Mouse (Mus musculus) CH12.LX (cell line): Measurements from ENCODE around the gene Ly6g6e. TPM values are rescaled to one million over a fixed set of nuclear protein-coding genes. Genes with fewer than 3 reads are reported as not detected.

Source experiments
- DNase-seq: peaks from one replicate; pipeline ENCODE4 v3.0.0-alpha.2; 2013; ENCODE audit errors: extremely low read depth
- H3K27ac ChIP-seq: 2 replicates; pipeline ENCODE4 v1.5.1; 2012; ENCODE audit warnings: low read depth, mild to moderate bottlenecking, control low read depth, moderate library complexity; ENCODE audit not compliant: insufficient read depth
- H3K27me3 ChIP-seq: replicated peaks from 2 replicates; pipeline ENCODE3; 2012; ENCODE audit warnings: inconsistent platforms
- H3K36me3 ChIP-seq, 2 experiments: replicated peaks in 1 of 2; 2 replicates each; pipeline versions ENCODE3 to v1.6.1; 2012; ENCODE audit warnings: inconsistent platforms in 1 of 2, low read length in 1 of 2, mild to moderate bottlenecking in 1 of 2, mixed read lengths in 1 of 2, moderate library complexity in 1 of 2; ENCODE audit not compliant: control insufficient read depth in 1 of 2, insufficient read depth in 1 of 2
- H3K4me1 ChIP-seq, 2 experiments: 2 replicates each; pipeline ENCODE4 v1.6.1; 2012; ENCODE audit warnings: inconsistent platforms in 1 of 2, moderate library complexity in 1 of 2; ENCODE audit not compliant: insufficient read depth in 2 of 2, control insufficient read depth in 1 of 2
- H3K4me2 ChIP-seq: 2 replicates; pipeline ENCODE4 v1.6.1; 2012; ENCODE audit warnings: low read depth, mild to moderate bottlenecking, control low read depth; ENCODE audit not compliant: poor library complexity, insufficient read depth, severe bottlenecking
- H3K4me3 ChIP-seq, 3 experiments: fragments of 150-350 bp in 1 of 3; sonication (generic) in 1 of 3; replicated peaks in 1 of 3; 2 replicates each; pipeline versions ENCODE3 to v1.5.1; 2011 to 2012; ENCODE audit warnings: low read depth in 2 of 3, low read length in 2 of 3, mild to moderate bottlenecking in 2 of 3, moderate library complexity in 2 of 3, control low read depth in 1 of 3, improper control_type of control experiment in 1 of 3, inconsistent platforms in 1 of 3, mixed read lengths in 1 of 3; ENCODE audit not compliant: poor library complexity in 1 of 3
- H3K79me2 ChIP-seq: replicated peaks from 2 replicates; pipeline ENCODE4 v1.6.1; 2012; ENCODE audit warnings: mild to moderate bottlenecking, moderate library complexity; ENCODE audit not compliant: control insufficient read depth, poor library complexity, insufficient read depth, severe bottlenecking; ENCODE audit errors: extremely low read depth
- H3K9ac ChIP-seq: 2 replicates; pipeline ENCODE4 v1.6.1; 2012; ENCODE audit warnings: low read depth, mild to moderate bottlenecking, control low read depth, moderate library complexity; ENCODE audit not compliant: insufficient read depth
- H3K9me3 ChIP-seq: replicated peaks from 2 replicates; pipeline ENCODE3; 2012; ENCODE audit warnings: low read length, inconsistent platforms, mixed read lengths
- BHLHE40 ChIP-seq: IDR thresholded peaks from 2 replicates; pipeline ENCODE4 v1.6.1; 2011; ENCODE audit warnings: mild to moderate bottlenecking, low read depth, low read length, improper control_type of control experiment
- CHD1 ChIP-seq: IDR thresholded peaks from 2 replicates; pipeline ENCODE4 v1.6.1; 2012; ENCODE audit warnings: low read depth, low read length, improper control_type of control experiment, inconsistent platforms
- CHD2 ChIP-seq: IDR thresholded peaks from 2 replicates; pipeline ENCODE4 v1.6.1; 2011; ENCODE audit warnings: low read length, improper control_type of control experiment
- CTCF ChIP-seq, 2 experiments: IDR thresholded peaks in 1 of 2; conservative IDR thresholded peaks in 1 of 2; 2 replicates each; pipeline ENCODE4 v1.5.1; 2011 to 2012; ENCODE audit warnings: low read depth in 2 of 2, low read length in 2 of 2, improper control_type of control experiment in 1 of 2, inconsistent platforms in 1 of 2, mild to moderate bottlenecking in 1 of 2, moderate library complexity in 1 of 2
- E2F4 ChIP-seq: IDR thresholded peaks from 2 replicates; pipeline ENCODE4 v1.6.1; 2011; ENCODE audit warnings: low read depth, low read length, improper control_type of control experiment; ENCODE audit not compliant: insufficient replicate concordance
- EP300 ChIP-seq: IDR thresholded peaks from 2 replicates; pipeline ENCODE4 v1.6.1; 2011; ENCODE audit warnings: low read length, improper control_type of control experiment
- GABPA ChIP-seq: IDR thresholded peaks from 2 replicates; pipeline ENCODE4 v1.6.1; 2012; ENCODE audit warnings: low read depth, low read length, improper control_type of control experiment, inconsistent platforms; ENCODE audit not compliant: insufficient replicate concordance
- HCFC1 ChIP-seq: IDR thresholded peaks from 2 replicates; pipeline ENCODE4 v1.6.1; 2012; ENCODE audit warnings: low read depth, mild to moderate bottlenecking, inconsistent platforms, low read length, improper control_type of control experiment
- JUND ChIP-seq: conservative IDR thresholded peaks from 2 replicates; pipeline ENCODE4 v1.6.1; 2011; ENCODE audit warnings: low read depth, low read length, improper control_type of control experiment
- MAX ChIP-seq: IDR thresholded peaks from 2 replicates; pipeline ENCODE4 v1.6.1; 2011; ENCODE audit warnings: low read length, improper control_type of control experiment
- MYC ChIP-seq: IDR thresholded peaks from 2 replicates; pipeline ENCODE4 v1.6.1; 2011; ENCODE audit warnings: low read depth, mild to moderate bottlenecking, improper control_type of control experiment, low read length
- NRF1 ChIP-seq: IDR thresholded peaks from 2 replicates; pipeline ENCODE4 v1.6.1; 2014; ENCODE audit warnings: low read depth, mild to moderate bottlenecking, inconsistent platforms, low read length, improper control_type of control experiment, moderate library complexity
- PAX5 ChIP-seq: IDR thresholded peaks from 2 replicates; pipeline ENCODE4 v1.6.1; 2012; ENCODE audit warnings: low read length, inconsistent platforms, mixed read lengths
- POLR2A ChIP-seq: IDR thresholded peaks from 2 replicates; pipeline ENCODE4 v1.6.1; 2011; ENCODE audit warnings: low read depth, mild to moderate bottlenecking, improper control_type of control experiment, low read length
- POLR2AphosphoS2 ChIP-seq: IDR thresholded peaks from 2 replicates; pipeline ENCODE4 v1.6.1; 2011; ENCODE audit warnings: low read depth, low read length, improper control_type of control experiment
- RAD21 ChIP-seq: IDR thresholded peaks from 2 replicates; pipeline ENCODE4 v1.6.1; 2011; ENCODE audit warnings: low read depth, mild to moderate bottlenecking, low read length, improper control_type of control experiment, moderate library complexity
- SIN3A ChIP-seq: IDR thresholded peaks from 2 replicates; pipeline ENCODE4 v1.6.1; 2012; ENCODE audit warnings: low read length, improper control_type of control experiment, inconsistent platforms
- SMC3 ChIP-seq: IDR thresholded peaks from 2 replicates; pipeline ENCODE4 v1.6.1; 2011; ENCODE audit warnings: low read depth, low read length, improper control_type of control experiment
- TCF12 ChIP-seq: IDR thresholded peaks from 2 replicates; pipeline ENCODE4 v1.6.1; 2014; ENCODE audit warnings: low read depth, mild to moderate bottlenecking, inconsistent platforms, low read length, improper control_type of control experiment
- UBTF ChIP-seq: IDR thresholded peaks from 2 replicates; pipeline ENCODE4 v1.6.1; 2012; ENCODE audit warnings: low read depth, mild to moderate bottlenecking, inconsistent platforms, low read length, improper control_type of control experiment, moderate library complexity
- USF1 ChIP-seq: IDR thresholded peaks from 2 replicates; pipeline ENCODE4 v1.6.1; 2014; ENCODE audit warnings: low read depth, mild to moderate bottlenecking, inconsistent platforms, low read length, improper control_type of control experiment
- USF2 ChIP-seq: conservative IDR thresholded peaks from 2 replicates; pipeline ENCODE4 v1.6.1; 2011; ENCODE audit warnings: low read depth, low read length, improper control_type of control experiment
- ZC3H11A ChIP-seq: IDR thresholded peaks from 2 replicates; pipeline ENCODE4 v1.6.1; 2012; ENCODE audit warnings: low read depth, mild to moderate bottlenecking, inconsistent platforms, low read length, improper control_type of control experiment
- ZKSCAN1 ChIP-seq: IDR thresholded peaks from 2 replicates; pipeline ENCODE4 v1.6.1; 2012; ENCODE audit warnings: low read depth, inconsistent platforms, low read length, improper control_type of control experiment, borderline replicate concordance
- ZMIZ1 ChIP-seq: IDR thresholded peaks from 2 replicates; pipeline ENCODE4 v1.6.1; 2012; ENCODE audit warnings: low read depth, mild to moderate bottlenecking, inconsistent platforms, low read length, improper control_type of control experiment
- ZNF384 ChIP-seq: IDR thresholded peaks from 2 replicates; pipeline ENCODE4 v1.6.1; 2012; ENCODE audit warnings: low read depth, low read length, improper control_type of control experiment, inconsistent platforms
- dilution Hi-C: fragments of 300-500 bp; cut with MboI; formaldehyde crosslinking; loops from 2 replicates; pipeline ENCODE4 v1.14.3; 2020; ENCODE audit warnings: low sequenced_read_pairs; ENCODE audit not compliant: extremely low pct_unique_long_range_greater_than_20kb, extremely low pct_ligation_motif_present
- in situ Hi-C: fragments of 300-500 bp; cut with MboI; formaldehyde crosslinking; loops from 3 replicates; pipeline ENCODE4 v1.14.3; 2019; ENCODE audit warnings: low sequenced_read_pairs, low pct_ligation_motif_present, low pct_unique_long_range_greater_than_20kb, mixed read lengths
- polyA plus RNA-seq: library from polyadenylated mRNA; unstranded; fragments of >175 nt; gene quantifications from 2 replicates; pipeline ENCODE4 v1.2.1, GENCODE M21; 2012; ENCODE audit warnings: low read depth; ENCODE audit not compliant: insufficient read length
- total RNA-seq, 2 experiments: library from RNA; depleted of rRNA; stranded (reverse); fragments of 300-350 nt in 1 of 2; fragments of >200 nt in 1 of 2; gene quantifications; 2 replicates each; pipeline ENCODE4 v1.2.3; 2012 to 2014

Ly6g6e gene
- total and polyA plus RNA-seq, 3 experiments = not detected

DNA sequence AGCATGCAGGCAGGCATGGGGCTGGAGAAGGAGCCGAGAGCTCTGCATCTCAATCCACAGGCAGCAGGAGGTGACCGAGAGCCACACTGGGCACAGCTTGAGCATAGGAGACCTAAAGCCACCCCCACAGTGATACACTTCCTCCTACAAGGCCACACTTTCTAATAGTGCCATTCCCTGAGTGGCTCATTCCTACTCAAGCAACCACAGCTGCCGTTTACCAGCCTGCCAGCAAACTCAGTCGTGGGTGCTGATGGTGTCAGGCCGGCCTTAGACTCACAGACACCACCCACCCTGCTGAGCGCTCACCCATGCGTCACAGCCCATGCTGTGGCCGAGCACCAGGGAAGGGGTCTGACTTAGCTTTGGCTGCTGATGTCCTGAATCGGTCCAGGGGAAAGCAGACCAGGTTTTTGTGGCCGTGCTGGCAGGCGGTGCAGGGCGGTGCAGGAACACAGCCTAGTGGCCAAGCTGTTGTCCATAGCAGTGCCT, 20.5 kb downstream of the Ly6g6e start:
- Histone ChIP-seq H3K9ac (no peak overlapping the region), H3K4me1 (peaks cover 0 to 10% of the 10 kb centered on the region in 2 experiments; a peak in 2 of 4 replicates), H3K27me3 (no peaks in the 10 kb centered on the region), H3K36me3 (peaks cover 59 to 91% of the 10 kb centered on the region in 2 experiments), H3K79me2 (no peaks in the 10 kb centered on the region), H3K4me2 (no peak overlapping the region), H3K27ac (no peak overlapping the region), H3K4me3 (no peak overlapping the region), H3K9me3 (no peaks in the 10 kb centered on the region)
- TF ChIP-seq USF2 = no peak
- no peak for TF ChIP-seq CHD2
- no peak for TF ChIP-seq ZMIZ1
- TF ChIP-seq E2F4 = no peak
- TF ChIP-seq CTCF (conservative IDR thresholded peaks at IDR 0.05 in 1 of 2, IDR thresholded peaks at IDR 0.05 in 1 of 2; ENCODE audit: low read depth in 2 of 2, low read length in 2 of 2) = no peak
- no peak for TF ChIP-seq HCFC1
- no peak for TF ChIP-seq USF1
- no peak for TF ChIP-seq ZC3H11A
- TF ChIP-seq PAX5 = no peak
- no peak for TF ChIP-seq ZKSCAN1
- no peak for TF ChIP-seq UBTF
- TF ChIP-seq MYC = no peak
- TF ChIP-seq SIN3A = no peak
- TF ChIP-seq NRF1 = no peak
- no peak for TF ChIP-seq GABPA
- TF ChIP-seq CHD1 = no peak
- dilution Hi-C loops (no loop called here), in situ Hi-C loops (no loop called here)
- no peak for DNase-seq

GRCm38 (mm10) chr17:35100196-35100765, 23.6 kb downstream of the Ly6g6e start:
- Histone ChIP-seq H3K4me2 (no peak overlapping the region), H3K27me3 (no peaks in the 10 kb centered on the region), H3K4me1 (peaks cover 0 to 4% of the 10 kb centered on the region in 2 experiments; a peak in 1 of 4 replicates), H3K27ac (no peak overlapping the region), H3K36me3 (peaks cover 58 to 93% of the 10 kb centered on the region in 2 experiments), H3K9ac (no peak overlapping the region), H3K4me3 (no peak overlapping the region), H3K79me2 (no peaks in the 10 kb centered on the region), H3K9me3 (no peaks in the 10 kb centered on the region)
- in situ Hi-C loops (no loop called here), dilution Hi-C loops (no loop called here)
- DNase-seq = no peak
- no peak for TF ChIP-seq GABPA
- TF ChIP-seq MAX = no peak
- no peak for TF ChIP-seq POLR2A
- TF ChIP-seq SMC3 = no peak
- TF ChIP-seq ZNF384 = no peak
- no peak for TF ChIP-seq EP300
- no peak for TF ChIP-seq NRF1
- TF ChIP-seq ZC3H11A = no peak
- TF ChIP-seq TCF12 = no peak
- no peak for TF ChIP-seq JUND
- TF ChIP-seq PAX5 = no peak
- no peak for TF ChIP-seq RAD21
- TF ChIP-seq POLR2AphosphoS2 = no peak
- TF ChIP-seq BHLHE40 = no peak
- TF ChIP-seq CHD1 = no peak
